Mouse (Mus musculus): ENCODE measurements around the gene Slamf6.

DNA sequence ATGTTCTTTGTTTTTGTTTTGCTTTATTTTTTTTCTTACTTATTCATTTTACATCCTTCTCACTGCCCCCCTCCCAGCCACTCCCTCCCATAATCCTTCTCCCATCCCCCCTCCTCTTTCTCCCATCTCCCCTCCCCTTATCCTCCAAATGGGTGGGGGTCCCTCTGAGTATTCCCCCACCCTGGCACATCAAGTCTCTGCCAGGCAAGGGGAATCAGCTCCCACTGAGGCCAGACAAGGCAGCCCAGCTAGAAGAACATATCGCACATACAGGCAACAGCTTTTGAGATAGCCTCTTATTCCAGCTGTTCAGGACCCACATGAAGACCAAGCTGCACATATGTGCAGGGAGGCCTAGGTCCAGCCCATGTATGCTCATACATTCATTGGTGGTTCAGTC lies 66.8 kb downstream of the Slamf6 start:
- TF ChIP-seq CTCF (IDR thresholded peaks at IDR 0.05; ENCODE audit: low read depth) (no peak), EP300 (IDR thresholded peaks at IDR 0.05; ENCODE audit: low read depth) (no peak)

All from liver, postnatal 0 days (tissue).